Mouse (Mus musculus): ENCODE results near the gene Zfp937. TPM values are rescaled to one million over a fixed set of nuclear protein-coding genes. Genes with fewer than 3 reads are reported as not detected.
A peak's percentile ranks its signal among the peaks of the same experiment; 100 is the strongest.
"Not testable (repeated sequence)": the region's sequence is repeated elsewhere in the genome, so short reads cannot be mapped to it uniquely, and the experiment has no call there.

The Zfp937 gene
- 8.0 to 15.1 TPM (median 8.4 TPM) in 3 replicates for total RNA-seq (2017)

- ATAC-seq (replicated peaks; ENCODE audit: insufficient number of reproducible peaks, low FRiP score, low TSS enrichment, poor library complexity, severe bottlenecking): peak; percentile 77
Observed at GRCm38 (mm10) chr2:150217600-150218362, at the start of gene Zfp937. Gene Zfp937 (plus strand): TSS chr2:150218073.

GRCm38 (mm10) chr2:150173833-150174232 is 44.0 kb upstream of the Zfp937 start:
- no peak for ATAC-seq (replicated peaks; ENCODE audit: insufficient number of reproducible peaks, low FRiP score, low TSS enrichment, poor library complexity, severe bottlenecking)

- not testable (repeated sequence) for ATAC-seq (replicated peaks; ENCODE audit: insufficient number of reproducible peaks, low FRiP score, low TSS enrichment, poor library complexity, severe bottlenecking)
Observed at GRCm38 (mm10) chr2:150179579-150179978, 38.3 kb upstream of the Zfp937 start, which contains the start of gene Gm10770. Gene Gm10770 (minus strand): TSS chr2:150179679.

GRCm38 (mm10) chr2:150181046-150181445 is 36.8 kb upstream of the Zfp937 start:
- not testable (repeated sequence) for ATAC-seq (replicated peaks; ENCODE audit: insufficient number of reproducible peaks, low FRiP score, low TSS enrichment, poor library complexity, severe bottlenecking)

GRCm38 (mm10) chr2:150181570-150181999 is 36.3 kb upstream of the Zfp937 start, which contains the start of gene Gm14139:
Gene Gm14139 (plus strand): TSS chr2:150181755.
- ATAC-seq (replicated peaks; ENCODE audit: insufficient number of reproducible peaks, low FRiP score, low TSS enrichment, poor library complexity, severe bottlenecking): not testable (repeated sequence)

- 0 out of 2 replicates have a peak, but pooled peaks have one; percentile 13 for ATAC-seq (replicated peaks; ENCODE audit: insufficient number of reproducible peaks, low FRiP score, low TSS enrichment, poor library complexity, severe bottlenecking)
Observed at GRCm38 (mm10) chr2:150218363-150218725, 471 bp downstream of the Zfp937 start.

GRCm38 (mm10) chr2:150223263-150223662 is 5.4 kb downstream of the Zfp937 start:
- ATAC-seq (replicated peaks; ENCODE audit: insufficient number of reproducible peaks, low FRiP score, low TSS enrichment, poor library complexity, severe bottlenecking): not testable (repeated sequence)

GRCm38 (mm10) chr2:150243211-150243610 is 25.3 kb downstream of the Zfp937 start:
- no peak for ATAC-seq (replicated peaks; ENCODE audit: insufficient number of reproducible peaks, low FRiP score, low TSS enrichment, poor library complexity, severe bottlenecking)

GRCm38 (mm10) chr2:150255491-150255890 is 37.6 kb downstream of the Zfp937 start, which contains the start of gene Gm21994:
Gene Gm21994 (minus strand): TSS chr2:150255591.
- not testable (repeated sequence) for ATAC-seq (replicated peaks; ENCODE audit: insufficient number of reproducible peaks, low FRiP score, low TSS enrichment, poor library complexity, severe bottlenecking)

- ATAC-seq (replicated peaks; ENCODE audit: insufficient number of reproducible peaks, low FRiP score, low TSS enrichment, poor library complexity, severe bottlenecking): not testable (repeated sequence)
Observed at GRCm38 (mm10) chr2:150256861-150257260, 39.0 kb downstream of the Zfp937 start.

GRCm38 (mm10) chr2:150257291-150257690 is 39.4 kb downstream of the Zfp937 start, which contains the start of gene Gm14124:
Gene Gm14124 (plus strand): TSS chr2:150257517.
- ATAC-seq (replicated peaks; ENCODE audit: insufficient number of reproducible peaks, low FRiP score, low TSS enrichment, poor library complexity, severe bottlenecking): not testable (repeated sequence)

Other genes starting within 250 kb of the Zfp937 start
- 31.8 to 42.2 TPM (median 41.0 TPM) in 3 replicates for gene Zfp120, start 81.4 kb upstream of the Zfp937 start, total RNA-seq (2017)
- gene Gm10770, start 38.4 kb upstream of the Zfp937 start, total RNA-seq (2017): not detected in 3 replicates
- 0.87 TPM in 1 of 3 replicates, not detected in the others for gene Gm14139, start 36.3 kb upstream of the Zfp937 start, total RNA-seq (2017)
- gene Gm21994, start 37.5 kb downstream of the Zfp937 start, total RNA-seq (2017): 37.0 to 57.8 TPM (median 40.0 TPM) in 3 replicates
- 0.43 to 1.2 TPM (median 0.48 TPM) in 3 replicates for gene Gm14124, start 39.4 kb downstream of the Zfp937 start, total RNA-seq (2017)
- gene Gm10130, start 105.6 kb downstream of the Zfp937 start, total RNA-seq (2017): 47.4 to 84.0 TPM (median 51.7 TPM) in 3 replicates
- 9.1 to 22.8 TPM (median 20.7 TPM) in 3 replicates for gene 3300002I08Rik, start 144.7 kb downstream of the Zfp937 start, total RNA-seq (2017)
- gene Zfp442, start 233.4 kb downstream of the Zfp937 start, total RNA-seq (2017): 8.5 to 17.2 TPM (median 8.9 TPM) in 3 replicates